In genomic region chr9:88274040-88274439, GRCm38 (mm10) we compare ENCODE assay signal across 8 mouse cellular contexts. TPM values are rescaled to one million over a fixed set of nuclear protein-coding genes. Genes with fewer than 3 reads are reported as not detected.
DNase-seq lines count a peak whose midpoint lies in the region; ATAC-seq lines count a peak whose summit lies in the region.

No protein-coding gene starts in this region.

- no peaks in the 10 kb centered on the region for H3K4me1 ChIP-seq in hindbrain, embryonic 16.5 days (ENCODE audit: control insufficient read depth, insufficient read depth, low read depth, low read length)
- no peaks in the 10 kb centered on the region for H3K4me1 ChIP-seq in hindbrain, embryonic 13.5 days (replicated peaks)
- peaks cover 16 to 33% of the 10 kb centered on the region in 2 experiments for H3K4me1 ChIP-seq in heart, embryonic 14.5 days (ENCODE audit: control insufficient read depth in 2 of 2, insufficient read depth in 2 of 2, low read length in 2 of 2)

- H3K27me3 ChIP-seq in hindbrain, embryonic 16.5 days (replicated peaks; ENCODE audit: control insufficient read depth, insufficient read depth, low read length) = no peaks in the 10 kb centered on the region
- H3K27me3 ChIP-seq in hindbrain, embryonic 13.5 days = no peaks in the 10 kb centered on the region
- no peaks in the 10 kb centered on the region for H3K27me3 ChIP-seq in heart, embryonic 14.5 days (ENCODE audit: control insufficient read depth, insufficient read depth, low read length)

- intact Hi-C loops in left cerebral cortex, postnatal 10 days (cut with DNase I) = no loop called here

- H3K27ac ChIP-seq in hindbrain, embryonic 16.5 days (ENCODE audit: low read depth, low read length) = no peak overlapping the region
- H3K27ac ChIP-seq in hindbrain, embryonic 13.5 days = no peak overlapping the region
- peak overlapping the region; percentile 54 to 59; a peak in 3 of 4 replicates for H3K27ac ChIP-seq in heart, embryonic 14.5 days (replicated peaks in 1 of 2; ENCODE audit: control insufficient read depth in 1 of 2, insufficient read depth in 1 of 2, low read depth in 2 of 2, low read length in 2 of 2)

- H3K36me3 ChIP-seq in hindbrain, embryonic 16.5 days (ENCODE audit: control insufficient read depth, insufficient read depth, low read length) = no peaks in the 10 kb centered on the region
- H3K36me3 ChIP-seq in hindbrain, embryonic 13.5 days = no peaks in the 10 kb centered on the region
- H3K36me3 ChIP-seq in heart, embryonic 14.5 days (ENCODE audit: control insufficient read depth, insufficient read depth, low read length) = no peaks in the 10 kb centered on the region

- H3K4me2 ChIP-seq in hindbrain, embryonic 16.5 days (ENCODE audit: low read length) = no peak overlapping the region
- no peak overlapping the region for H3K4me2 ChIP-seq in hindbrain, embryonic 13.5 days
- no peak overlapping the region for H3K4me2 ChIP-seq in heart, embryonic 14.5 days (ENCODE audit: low read length)

- H3K9ac ChIP-seq in hindbrain, embryonic 16.5 days (ENCODE audit: low read depth, low read length) = no peak overlapping the region
- H3K9ac ChIP-seq in hindbrain, embryonic 13.5 days = no peak overlapping the region
- no peak overlapping the region for H3K9ac ChIP-seq in heart, embryonic 14.5 days (ENCODE audit: low read length)

- ATAC-seq in hindbrain, embryonic 16.5 days = 0 out of 2 replicates have a peak, but pooled peaks have one; percentile 40
- ATAC-seq in hindbrain, embryonic 13.5 days (ENCODE audit: low FRiP score) = no peak
- peak; percentile 82 for ATAC-seq in heart, embryonic 14.5 days (ENCODE audit: insufficient number of reproducible peaks, insufficient read depth, low FRiP score, low read depth)

- no peak overlapping the region for H3K4me3 ChIP-seq in hindbrain, embryonic 16.5 days (ENCODE audit: low read length)
- H3K4me3 ChIP-seq in hindbrain, embryonic 13.5 days = no peak overlapping the region
- H3K4me3 ChIP-seq in heart, embryonic 14.5 days (ENCODE audit: control insufficient read depth in 1 of 2, insufficient read depth in 1 of 2, low read depth in 1 of 2, low read length in 2 of 2) = no peak overlapping the region

- peak; percentile 76 for DNase-seq in brain, adult 2 months (ENCODE audit: low read depth, low spot score)
- DNase-seq in layer of hippocampus, postnatal 10 days (ENCODE audit: low spot score in 2 of 2) = peak; percentile 12 to 13
- DNase-seq in left cerebral cortex, postnatal 10 days (ENCODE audit: extremely low spot score in 1 of 2, low spot score in 2 of 2) = no peak
- DNase-seq in right cerebral cortex, adult 18-20 months = no peak
- no peak for DNase-seq in frontal cortex, postnatal 10 days (ENCODE audit: low spot score in 2 of 2)

- H3K9me3 ChIP-seq in hindbrain, embryonic 16.5 days (ENCODE audit: control insufficient read depth, low read length) = no peaks in the 10 kb centered on the region
- no peaks in the 10 kb centered on the region for H3K9me3 ChIP-seq in hindbrain, embryonic 13.5 days
- 0 out of 2 replicates have a peak, but pooled peaks cover 3% of the 10 kb centered on the region for H3K9me3 ChIP-seq in heart, embryonic 14.5 days (ENCODE audit: control insufficient read depth, low read length)

RNA-seq across cellular contexts. Expression of gene Nt5e, which starts 53.0 kb away (rescaled TPM):
- 1.3 and 2.1 TPM in 2 replicates for polyA plus RNA-seq in hindbrain, embryonic 16.5 days (2015; fragmentation: Nextera tagmentation; extraction: Ambion mirVana)
- 0.38 and 0.71 TPM in 2 replicates for polyA plus RNA-seq in hindbrain, embryonic 13.5 days (2015; fragmentation: Nextera tagmentation; extraction: Ambion mirVana)
- 3.8 and 5.6 TPM in 2 replicates for polyA plus RNA-seq in heart, embryonic 14.5 days (2014; fragmentation: Nextera tagmentation; extraction: Ambion mirVana)
- total RNA-seq in layer of hippocampus, postnatal 10 days (2021) = 1 to 10 TPM; 3.8 to 4.6 TPM
- total RNA-seq in left cerebral cortex, postnatal 10 days (2021) = 1 to 10 TPM; 3.9 to 5.1 TPM

Comparison
In these comparisons a context has a peak if more than half of its experiments do, and no peak if none do; other contexts are left out.
1. H3K27ac ChIP-seq: peak in heart, embryonic 14.5 days (2 of 2); none in hindbrain, embryonic 16.5 days (single experiment) and hindbrain, embryonic 13.5 days (single experiment).
2. DNase-seq: peak in brain, adult 2 months (single experiment) and layer of hippocampus, postnatal 10 days (2 of 2); none in left cerebral cortex, postnatal 10 days (0 of 2), right cerebral cortex, adult 18-20 months (single experiment) and frontal cortex, postnatal 10 days (0 of 2).